Mouse (Mus musculus) kidney, adult 2 months (tissue): Measurements from ENCODE around the gene Tmem94.

ENCODE experiments used
- CTCF ChIP-seq: fragments of 200-500 bp; conservative IDR thresholded peaks from 2 replicates; pipeline ENCODE4 v1.5.1; 2011; ENCODE audit warnings: low read depth, mild to moderate bottlenecking, control low read depth, low read length, moderate library complexity, mixed read lengths; ENCODE audit not compliant: insufficient read depth, insufficient read length
- POLR2A ChIP-seq: fragments of 200-500 bp; IDR thresholded peaks from one replicate; pipeline ENCODE4 v1.6.1; 2011; ENCODE audit warnings: low read depth, low read length, control low read depth

DNA sequence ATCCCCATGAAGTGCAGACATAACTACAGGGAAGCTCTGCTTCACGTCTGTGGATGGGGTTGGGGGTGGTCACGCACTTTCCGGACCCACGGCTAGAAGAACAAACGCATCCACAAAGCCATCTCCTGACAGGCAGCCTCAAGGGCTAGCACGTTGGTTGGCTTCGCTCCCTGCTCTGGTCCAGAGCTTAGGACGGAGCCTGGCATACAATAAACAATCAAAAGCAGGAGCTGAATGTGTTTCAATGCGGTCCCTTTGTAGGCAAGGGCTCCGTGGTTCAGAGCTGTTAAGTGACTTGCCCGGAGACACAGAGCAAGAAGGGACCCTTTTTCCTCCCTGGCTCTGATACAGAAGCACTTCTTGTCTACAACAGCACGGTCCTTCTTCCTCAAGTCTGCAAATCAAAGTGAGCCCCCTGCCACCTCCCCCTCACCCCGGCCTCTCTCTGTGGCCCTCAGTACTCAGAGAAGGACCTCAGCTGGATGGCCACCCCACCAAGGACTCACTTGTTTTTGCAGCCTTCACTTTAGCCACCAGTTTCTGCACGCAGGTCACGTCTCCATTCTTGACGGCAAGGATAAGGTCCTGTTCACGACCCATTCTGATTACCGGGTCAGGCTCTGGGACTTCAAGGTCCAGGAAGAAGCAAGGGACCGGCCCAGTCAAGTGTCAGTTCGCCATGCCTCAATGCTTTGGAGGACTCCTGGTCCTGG lies 46.3 kb downstream of the Tmem94 start:
- no peak for TF ChIP-seq CTCF
- no peak for TF ChIP-seq POLR2A
